Mouse (Mus musculus): Measurements from ENCODE around the gene Fermt2. TPM values are rescaled to one million over a fixed set of nuclear protein-coding genes. Genes with fewer than 3 reads are reported as not detected.

Gene Fermt2
- polyA plus RNA-seq, 1 experiment from 2014 or later = 152 TPM

- Histone ChIP-seq H3K27me3 (replicated peaks; ENCODE audit: control insufficient read depth, insufficient read depth, low read length) (0 out of 2 replicates have a peak, but pooled peaks cover 2% of the 10 kb centered on the region), H3K9me3 (ENCODE audit: control insufficient read depth, low read length) (no peaks in the 10 kb centered on the region), H3K9ac (ENCODE audit: low read depth, low read length) (peak overlapping the region; percentile 82), H3K36me3 (ENCODE audit: control insufficient read depth, insufficient read depth, low read length) (no peaks in the 10 kb centered on the region), H3K4me2 (ENCODE audit: low read depth, low read length) (peak overlapping the region; percentile 75), H3K4me1 (ENCODE audit: control insufficient read depth, insufficient read depth, low read length) (peaks cover 5% of the 10 kb centered on the region; the same call in 1 of the 2 replicates), H3K4me3 (ENCODE audit: low read length) (peak overlapping the region; percentile 75), H3K27ac (ENCODE audit: low read length) (peak overlapping the region; percentile 94)
- ATAC-seq = peak; percentile 29; the same call in 1 of the 2 replicates
- WGBS = 2% methylated on average over 13 of the region's 13 CpGs
These were observed 1.1 kb downstream of the Fermt2 start for GRCm38 (mm10) chr14:45528861-45529260.

- no peaks in the 10 kb centered on the region for H3K36me3 ChIP-seq (ENCODE audit: control insufficient read depth, insufficient read depth, low read length)
- H3K4me3 ChIP-seq (ENCODE audit: low read length) = no peak overlapping the region
- no peak overlapping the region for H3K4me2 ChIP-seq (ENCODE audit: low read depth, low read length)
- peaks cover 7% of the 10 kb centered on the region; the same call in 1 of the 2 replicates for H3K4me1 ChIP-seq (ENCODE audit: control insufficient read depth, insufficient read depth, low read length)
- ATAC-seq = no peak
- H3K9me3 ChIP-seq (ENCODE audit: control insufficient read depth, low read length) = no peaks in the 10 kb centered on the region
- H3K27me3 ChIP-seq (replicated peaks; ENCODE audit: control insufficient read depth, insufficient read depth, low read length) = no peaks in the 10 kb centered on the region
- 80% methylated on average over 11 of the region's 11 CpGs for WGBS
- no peak overlapping the region for H3K27ac ChIP-seq (ENCODE audit: low read length)
- H3K9ac ChIP-seq (ENCODE audit: low read depth, low read length) = no peak overlapping the region
These were observed 14.1 kb downstream of the Fermt2 start for GRCm38 (mm10) chr14:45515771-45516170.

GRCm38 (mm10) chr14:45510787-45511186, 19.1 kb downstream of the Fermt2 start:
- Histone ChIP-seq H3K4me2 (ENCODE audit: low read depth, low read length) (no peak overlapping the region), H3K27me3 (replicated peaks; ENCODE audit: control insufficient read depth, insufficient read depth, low read length) (no peaks in the 10 kb centered on the region), H3K9me3 (ENCODE audit: control insufficient read depth, low read length) (no peaks in the 10 kb centered on the region), H3K4me1 (ENCODE audit: control insufficient read depth, insufficient read depth, low read length) (peaks cover 41% of the 10 kb centered on the region), H3K9ac (ENCODE audit: low read depth, low read length) (no peak overlapping the region), H3K4me3 (ENCODE audit: low read length) (no peak overlapping the region), H3K27ac (ENCODE audit: low read length) (no peak overlapping the region), H3K36me3 (ENCODE audit: control insufficient read depth, insufficient read depth, low read length) (no peaks in the 10 kb centered on the region)
- ATAC-seq = no peak
- WGBS = 44% methylated on average over 4 of the region's 4 CpGs

- Histone ChIP-seq H3K36me3 (ENCODE audit: control insufficient read depth, insufficient read depth, low read length) (no peaks in the 10 kb centered on the region), H3K4me1 (ENCODE audit: control insufficient read depth, insufficient read depth, low read length) (peaks cover 41% of the 10 kb centered on the region), H3K9ac (ENCODE audit: low read depth, low read length) (0 out of 2 replicates have a peak overlapping the region, but pooled peaks have one; percentile 29), H3K4me3 (ENCODE audit: low read length) (no peak overlapping the region), H3K27ac (ENCODE audit: low read length) (peak overlapping the region; percentile 53), H3K27me3 (replicated peaks; ENCODE audit: control insufficient read depth, insufficient read depth, low read length) (no peaks in the 10 kb centered on the region), H3K9me3 (ENCODE audit: control insufficient read depth, low read length) (no peaks in the 10 kb centered on the region), H3K4me2 (ENCODE audit: low read depth, low read length) (no peak overlapping the region)
- ATAC-seq = no peak
- 35% methylated on average over 4 of the region's 4 CpGs for WGBS
These were observed 22.0 kb downstream of the Fermt2 start for GRCm38 (mm10) chr14:45507923-45508322.

GRCm38 (mm10) chr14:45507447-45507846, 22.5 kb downstream of the Fermt2 start:
- no peak overlapping the region for H3K4me3 ChIP-seq (ENCODE audit: low read length)
- H3K9me3 ChIP-seq (ENCODE audit: control insufficient read depth, low read length) = no peaks in the 10 kb centered on the region
- ATAC-seq = no peak
- no peak overlapping the region for H3K4me2 ChIP-seq (ENCODE audit: low read depth, low read length)
- WGBS = 78% methylated on average over 3 of the region's 3 CpGs
- H3K27me3 ChIP-seq (replicated peaks; ENCODE audit: control insufficient read depth, insufficient read depth, low read length) = no peaks in the 10 kb centered on the region
- H3K36me3 ChIP-seq (ENCODE audit: control insufficient read depth, insufficient read depth, low read length) = no peaks in the 10 kb centered on the region
- peaks cover 41% of the 10 kb centered on the region for H3K4me1 ChIP-seq (ENCODE audit: control insufficient read depth, insufficient read depth, low read length)
- H3K27ac ChIP-seq (ENCODE audit: low read length) = peak overlapping the region; percentile 53
- H3K9ac ChIP-seq (ENCODE audit: low read depth, low read length) = 0 out of 2 replicates have a peak overlapping the region, but pooled peaks have one; percentile 29

- H3K27ac ChIP-seq (ENCODE audit: low read length) = no peak overlapping the region
- peaks cover 41% of the 10 kb centered on the region for H3K4me1 ChIP-seq (ENCODE audit: control insufficient read depth, insufficient read depth, low read length)
- ATAC-seq = no peak
- H3K4me3 ChIP-seq (ENCODE audit: low read length) = no peak overlapping the region
- H3K9me3 ChIP-seq (ENCODE audit: control insufficient read depth, low read length) = no peaks in the 10 kb centered on the region
- no peak overlapping the region for H3K4me2 ChIP-seq (ENCODE audit: low read depth, low read length)
- no peaks in the 10 kb centered on the region for H3K27me3 ChIP-seq (replicated peaks; ENCODE audit: control insufficient read depth, insufficient read depth, low read length)
- H3K9ac ChIP-seq (ENCODE audit: low read depth, low read length) = no peak overlapping the region
- 36% methylated on average over 6 of the region's 6 CpGs for WGBS
- no peaks in the 10 kb centered on the region for H3K36me3 ChIP-seq (ENCODE audit: control insufficient read depth, insufficient read depth, low read length)
These were observed 22.9 kb downstream of the Fermt2 start for GRCm38 (mm10) chr14:45507032-45507431.

- ATAC-seq = no peak
- Histone ChIP-seq H3K4me1 (ENCODE audit: control insufficient read depth, insufficient read depth, low read length) (peaks cover 38% of the 10 kb centered on the region), H3K9me3 (ENCODE audit: control insufficient read depth, low read length) (no peaks in the 10 kb centered on the region), H3K27ac (ENCODE audit: low read length) (no peak overlapping the region), H3K36me3 (ENCODE audit: control insufficient read depth, insufficient read depth, low read length) (no peaks in the 10 kb centered on the region), H3K4me3 (ENCODE audit: low read length) (no peak overlapping the region), H3K4me2 (ENCODE audit: low read depth, low read length) (no peak overlapping the region), H3K9ac (ENCODE audit: low read depth, low read length) (no peak overlapping the region), H3K27me3 (replicated peaks; ENCODE audit: control insufficient read depth, insufficient read depth, low read length) (no peaks in the 10 kb centered on the region)
- WGBS = 71% methylated on average over 4 of the region's 4 CpGs
These were observed 23.8 kb downstream of the Fermt2 start for GRCm38 (mm10) chr14:45506165-45506564.

- Histone ChIP-seq H3K9ac (ENCODE audit: low read depth, low read length) (no peak overlapping the region), H3K4me1 (ENCODE audit: control insufficient read depth, insufficient read depth, low read length) (peaks cover 29% of the 10 kb centered on the region), H3K9me3 (ENCODE audit: control insufficient read depth, low read length) (no peaks in the 10 kb centered on the region), H3K4me3 (ENCODE audit: low read length) (no peak overlapping the region), H3K27me3 (replicated peaks; ENCODE audit: control insufficient read depth, insufficient read depth, low read length) (no peaks in the 10 kb centered on the region), H3K36me3 (ENCODE audit: control insufficient read depth, insufficient read depth, low read length) (no peaks in the 10 kb centered on the region), H3K27ac (ENCODE audit: low read length) (no peak overlapping the region), H3K4me2 (ENCODE audit: low read depth, low read length) (no peak overlapping the region)
- no peak for ATAC-seq
- 89% methylated on average over 10 of the region's 10 CpGs for WGBS
These were observed 25.4 kb downstream of the Fermt2 start for GRCm38 (mm10) chr14:45504422-45505113.

- Histone ChIP-seq H3K4me2 (ENCODE audit: low read depth, low read length) (no peak overlapping the region), H3K27ac (ENCODE audit: low read length) (no peak overlapping the region), H3K4me1 (ENCODE audit: control insufficient read depth, insufficient read depth, low read length) (peaks cover 26% of the 10 kb centered on the region), H3K9me3 (ENCODE audit: control insufficient read depth, low read length) (no peaks in the 10 kb centered on the region), H3K27me3 (replicated peaks; ENCODE audit: control insufficient read depth, insufficient read depth, low read length) (no peaks in the 10 kb centered on the region), H3K36me3 (ENCODE audit: control insufficient read depth, insufficient read depth, low read length) (no peaks in the 10 kb centered on the region), H3K4me3 (ENCODE audit: low read length) (no peak overlapping the region), H3K9ac (ENCODE audit: low read depth, low read length) (no peak overlapping the region)
- no peak for ATAC-seq
- 70% methylated on average over 3 of the region's 3 CpGs for WGBS
These were observed 26.0 kb downstream of the Fermt2 start for GRCm38 (mm10) chr14:45503934-45504333.
